8 mouse cellular contexts compared by ENCODE assay signal in genomic region chr9:108049016-108049455, GRCm38 (mm10). TPM values are rescaled to one million over a fixed set of nuclear protein-coding genes. Genes with fewer than 3 reads are reported as not detected.
A peak's percentile ranks its signal among the peaks of the same experiment; 100 is the strongest.
DNase-seq lines count a peak whose midpoint lies in the region; ATAC-seq and TF ChIP-seq lines count a peak whose summit lies in the region.

Gene Gmppb, plus strand, starts transcription at chr9:108049242.

- TF ChIP-seq CTCF in MEL (IDR thresholded peaks at IDR 0.05 in 2 of 3, conservative IDR thresholded peaks at IDR 0.05 in 1 of 3; ENCODE audit: control insufficient read depth in 1 of 3, insufficient read depth in 1 of 3, low read depth in 2 of 3, low read length in 3 of 3, poor library complexity in 1 of 3, severe bottlenecking in 1 of 3) = no peak
- TF ChIP-seq CTCF in cerebellum, adult 2 months (IDR thresholded peaks at IDR 0.05; ENCODE audit: borderline replicate concordance, insufficient read depth, low read depth, low read length) = no peak
- TF ChIP-seq CTCF in forebrain, postnatal 0 days (IDR thresholded peaks at IDR 0.05; ENCODE audit: low read depth) = no peak

- no peak for TF ChIP-seq RAD21 in MEL (IDR thresholded peaks at IDR 0.05; ENCODE audit: low read depth, low read length)

- peak within 1 kb of the TSS; percentile 81 for H3K27ac ChIP-seq in MEL (ENCODE audit: control insufficient read depth, low read depth, low read length)
- H3K27ac ChIP-seq in cerebellum, adult 2 months (ENCODE audit: insufficient read depth, low read length) = peak within 1 kb of the TSS; percentile 63; the same call in 1 of the 2 replicates
- H3K27ac ChIP-seq in forebrain, postnatal 0 days (ENCODE audit: low read depth, low read length) = peak within 1 kb of the TSS; percentile 24; the same call in 1 of the 2 replicates
- peak within 1 kb of the TSS; percentile 62 for H3K27ac ChIP-seq in lung, embryonic 15.5 days

- peak; percentile 98 for ATAC-seq in forebrain, postnatal 0 days
- ATAC-seq in lung, embryonic 15.5 days (ENCODE audit: borderline replicate concordance, extremely low read depth, low FRiP score, low TSS enrichment) = peak; percentile 94

- WGBS in cerebellum, adult 2 months = under 1% methylated on average over 39 of the region's 39 CpGs
- under 1% methylated on average over 37 of the region's 39 CpGs for WGBS in forebrain, postnatal 0 days
- 1% methylated on average over 36 of the region's 39 CpGs for WGBS in lung, embryonic 15.5 days

- peak; percentile 98 for DNase-seq in MEL (ENCODE audit: low read depth, low spot score)
- peak; percentile 94 to 97 for DNase-seq in cerebellum, adult 2 months
- DNase-seq in forebrain, postnatal 0 days = peak; percentile 98
- DNase-seq in heart, postnatal 4 days = peak; percentile 97
- peak; percentile 96 for DNase-seq in layer of hippocampus, adult 8-10 months (ENCODE audit: low spot score in 2 of 2)
- peak; percentile 96 for DNase-seq in ovary, adult 18-20 months (ENCODE audit: low spot score)
- peak; percentile 97 for DNase-seq in thymus, postnatal 0 days (ENCODE audit: low spot score)

- H3K9ac ChIP-seq in MEL (ENCODE audit: control insufficient read depth, low read depth, low read length, poor library complexity, severe bottlenecking) = peak within 1 kb of the TSS; percentile 89
- peak within 1 kb of the TSS; percentile 53 for H3K9ac ChIP-seq in forebrain, postnatal 0 days
- peak within 1 kb of the TSS; percentile 79 for H3K9ac ChIP-seq in lung, embryonic 15.5 days

- H3K9me3 ChIP-seq in MEL (replicated peaks; ENCODE audit: insufficient read depth, low read length) = no peaks in the 10 kb centered on the region
- no peaks in the 10 kb centered on the region for H3K9me3 ChIP-seq in forebrain, postnatal 0 days (ENCODE audit: low read length)
- no peaks in the 10 kb centered on the region for H3K9me3 ChIP-seq in lung, embryonic 15.5 days

- peak within 1 kb of the TSS; percentile 61 for H3K4me2 ChIP-seq in forebrain, postnatal 0 days (ENCODE audit: low read depth)
- peak within 1 kb of the TSS; percentile 88 for H3K4me2 ChIP-seq in lung, embryonic 15.5 days

- peaks cover 10% of the 10 kb centered on the region for H3K79me2 ChIP-seq in MEL (ENCODE audit: control insufficient read depth, insufficient read depth, low read length, poor library complexity)

- TF ChIP-seq EP300 in MEL (IDR thresholded peaks at IDR 0.05; ENCODE audit: low read depth in 1 of 2, low read length in 2 of 2) = no peak

- H3K4me1 ChIP-seq in MEL (ENCODE audit: control insufficient read depth in 1 of 2, insufficient read depth in 2 of 2, low read length in 2 of 2) = peaks cover 2 to 17% of the 10 kb centered on the region in 2 experiments
- peaks cover 7% of the 10 kb centered on the region; the same call in 1 of the 2 replicates for H3K4me1 ChIP-seq in cerebellum, adult 2 months (ENCODE audit: control insufficient read depth, insufficient read depth, low read length)
- H3K4me1 ChIP-seq in forebrain, postnatal 0 days (ENCODE audit: insufficient read depth) = no peaks in the 10 kb centered on the region
- peaks cover 36% of the 10 kb centered on the region for H3K4me1 ChIP-seq in lung, embryonic 15.5 days

- H3K4me3 ChIP-seq in MEL (ENCODE audit: control insufficient read depth in 1 of 2, insufficient read depth in 1 of 2, low read depth in 2 of 2, low read length in 2 of 2) = peak within 1 kb of the TSS; percentile 89 to 98
- peak within 1 kb of the TSS; percentile 98 for H3K4me3 ChIP-seq in cerebellum, adult 2 months (replicated peaks; ENCODE audit: insufficient read depth, low read depth, low read length)
- H3K4me3 ChIP-seq in forebrain, postnatal 0 days (ENCODE audit: low read depth, low read length) = peak within 1 kb of the TSS; percentile 81
- H3K4me3 ChIP-seq in lung, embryonic 15.5 days = peak within 1 kb of the TSS; percentile 70

- H3K27me3 ChIP-seq in MEL (ENCODE audit: control insufficient read depth in 1 of 2, insufficient read depth in 2 of 2, low read length in 2 of 2) = no peaks in the 10 kb centered on the region
- no peaks in the 10 kb centered on the region for H3K27me3 ChIP-seq in cerebellum, adult 2 months (ENCODE audit: control insufficient read depth, insufficient read depth, low read length)
- no peaks in the 10 kb centered on the region for H3K27me3 ChIP-seq in forebrain, postnatal 0 days (ENCODE audit: insufficient read depth, low read length)
- no peaks in the 10 kb centered on the region for H3K27me3 ChIP-seq in lung, embryonic 15.5 days

- TF ChIP-seq POLR2A in MEL (IDR thresholded peaks at IDR 0.05; ENCODE audit: control insufficient read depth in 1 of 2, insufficient read depth in 1 of 2, low read depth in 1 of 2, low read length in 2 of 2, poor library complexity in 1 of 2) = peak; percentile 54 to 76; a peak in 2 of 4 replicates
- peak; percentile 70; the same call in 1 of the 2 replicates for TF ChIP-seq POLR2A in cerebellum, adult 2 months (IDR thresholded peaks at IDR 0.05; ENCODE audit: borderline replicate concordance, insufficient read depth, low read length)

- H3K36me3 ChIP-seq in MEL (ENCODE audit: control insufficient read depth in 1 of 2, insufficient read depth in 2 of 2, low read length in 2 of 2) = peaks cover 0 to 6% of the 10 kb centered on the region in 2 experiments; a peak in 3 of 4 replicates
- peaks cover 52% of the 10 kb centered on the region for H3K36me3 ChIP-seq in forebrain, postnatal 0 days (ENCODE audit: insufficient read depth)
- H3K36me3 ChIP-seq in lung, embryonic 15.5 days = peaks cover 40% of the 10 kb centered on the region

TF ChIP-seq in MEL, 35 proteins besides CTCF, POLR2A, EP300 and RAD21 (continues in another document):
- TF ChIP-seq MYC (IDR thresholded peaks at IDR 0.05; ENCODE audit: low read depth, low read length) = no peak
- TF ChIP-seq MYB (IDR thresholded peaks at IDR 0.05; ENCODE audit: low read depth, low read length) = no peak
- no peak for TF ChIP-seq JUND (IDR thresholded peaks at IDR 0.05; ENCODE audit: low read depth, low read length)
- no peak for TF ChIP-seq E2F4 (IDR thresholded peaks at IDR 0.05; ENCODE audit: borderline replicate concordance, low read depth, low read length)
- no peak for TF ChIP-seq TAL1 (IDR thresholded peaks at IDR 0.05; ENCODE audit: low read length)
- peak; percentile 90 for TF ChIP-seq ELF1 (IDR thresholded peaks at IDR 0.05; ENCODE audit: low read depth, low read length)
- no peak for TF ChIP-seq CHD1 (IDR thresholded peaks at IDR 0.05; ENCODE audit: low read depth, low read length)
- TF ChIP-seq NRF1 (IDR thresholded peaks at IDR 0.05; ENCODE audit: insufficient read depth, low read depth, low read length, poor library complexity, severe bottlenecking) = no peak
- TF ChIP-seq POLR2AphosphoS5 (IDR thresholded peaks at IDR 0.05; ENCODE audit: borderline replicate concordance, low read depth, low read length) = no peak
- TF ChIP-seq UBTF (IDR thresholded peaks at IDR 0.05; ENCODE audit: borderline replicate concordance, insufficient read depth, low read depth, low read length) = no peak
- TF ChIP-seq GATA1 (IDR thresholded peaks at IDR 0.05; ENCODE audit: low read depth, low read length) = no peak
- TF ChIP-seq SMC3 (IDR thresholded peaks at IDR 0.05; ENCODE audit: low read depth, low read length) = no peak
- no peak for TF ChIP-seq ZC3H11A (IDR thresholded peaks at IDR 0.05; ENCODE audit: low read depth, low read length)
- TF ChIP-seq HCFC1 (IDR thresholded peaks at IDR 0.05; ENCODE audit: low read depth, low read length) = peak; percentile 86
- no peak for TF ChIP-seq MEF2A (IDR thresholded peaks at IDR 0.05; ENCODE audit: extremely low read depth, insufficient replicate concordance, low read depth, low read length, poor library complexity, severe bottlenecking)
- TF ChIP-seq SIN3A (IDR thresholded peaks at IDR 0.05; ENCODE audit: low read length) = peak; percentile 96
- TF ChIP-seq MXI1 (IDR thresholded peaks at IDR 0.05; ENCODE audit: low read depth, low read length) = peak; percentile 75
- TF ChIP-seq MAZ (IDR thresholded peaks at IDR 0.05; ENCODE audit: low read depth, low read length) = 0 out of 2 replicates have a peak, but pooled peaks have one; percentile 42
- no peak for TF ChIP-seq USF2 (IDR thresholded peaks at IDR 0.05; ENCODE audit: borderline replicate concordance in 1 of 2, insufficient read depth in 1 of 2, low read depth in 1 of 2, low read length in 2 of 2)
- TF ChIP-seq USF1 (IDR thresholded peaks at IDR 0.05; ENCODE audit: low read depth, low read length) = no peak; the same call in 1 of the 2 replicates
- TF ChIP-seq POLR2AphosphoS2 (IDR thresholded peaks at IDR 0.05; ENCODE audit: low read length) = peak; percentile 45; the same call in 1 of the 2 replicates
- TF ChIP-seq MAFK (IDR thresholded peaks at IDR 0.05; ENCODE audit: borderline replicate concordance, low read depth, low read length) = no peak
- TF ChIP-seq RCOR1 (IDR thresholded peaks at IDR 0.05; ENCODE audit: low read depth, low read length) = no peak
- no peak for TF ChIP-seq CHD2 (IDR thresholded peaks at IDR 0.05; ENCODE audit: low read length)
- TF ChIP-seq NELFE (IDR thresholded peaks at IDR 0.05; ENCODE audit: low read depth, low read length) = peak; percentile 77
- TF ChIP-seq MAX (IDR thresholded peaks at IDR 0.05; ENCODE audit: low read length) = peak; percentile 58
- TF ChIP-seq KAT2A (conservative IDR thresholded peaks at IDR 0.05; ENCODE audit: low read depth, low read length) = no peak; the same call in 1 of the 2 replicates
- 0 out of 2 replicates have a peak, but pooled peaks have one; percentile 70 for TF ChIP-seq ZMIZ1 (IDR thresholded peaks at IDR 0.05; ENCODE audit: low read depth, low read length)
- TF ChIP-seq TCF12 (IDR thresholded peaks at IDR 0.05; ENCODE audit: low read depth, low read length) = no peak
- TF ChIP-seq ZKSCAN1 (IDR thresholded peaks at IDR 0.05; ENCODE audit: low read depth, low read length) = no peak
- peak; percentile 62; the same call in 1 of the 2 replicates for TF ChIP-seq TBP (IDR thresholded peaks at IDR 0.05; ENCODE audit: low read depth, low read length)

RNA-seq across cellular contexts. Expression of gene Gmppb, which starts in this region (rescaled TPM):
- total RNA-seq in MEL (2012; rRNA removed) = 38.1 and 50.4 TPM in 2 replicates
- 10 to 100 TPM in 1 of 2 experiments, not detected in 1; 26.2 TPM for polyA plus RNA-seq in MEL (2012; ENCODE audit: insufficient read depth in 1 of 2, insufficient read length in 2 of 2, low read depth in 1 of 2, low replicate concordance in 2 of 2, missing spikeins in 1 of 2)
- polyA plus RNA-seq in cerebellum, adult 2 months (2012; rRNA removed) = 16.5 and 28.7 TPM in 2 replicates
- 17.5 and 18.6 TPM in 2 replicates for total RNA-seq in forebrain, postnatal 0 days (2014; rRNA removed)
- 15.5 and 16.0 TPM in 2 replicates for polyA plus RNA-seq in forebrain, postnatal 0 days (2015; fragmentation: Nextera tagmentation; extraction: Ambion mirVana)
- 10 to 100 TPM; 14.2 to 17.1 TPM for total RNA-seq in heart, postnatal 4 days (2021)
- 10 to 100 TPM; 17.2 to 21.6 (median 19.2) TPM for total RNA-seq in layer of hippocampus, adult 8-10 months (2022)
- polyA plus RNA-seq in lung, embryonic 15.5 days (2015; fragmentation: Nextera tagmentation; extraction: Ambion mirVana) = 28.6 and 30.9 TPM in 2 replicates
- 29.9 TPM in 2 replicates for polyA plus RNA-seq in thymus, postnatal 0 days (2015; fragmentation: Nextera tagmentation; extraction: Ambion mirVana)

Comparison
In these comparisons a context has a peak if more than half of its experiments do, and no peak if none do; other contexts are left out.
1. Peak in every context shown above with its lines: DNase-seq, ATAC-seq, H3K4me3 ChIP-seq and H3K27ac ChIP-seq.
2. H3K27ac ChIP-seq: peak in every context shown above with its lines; median percentile 81 in MEL; 63 in cerebellum, adult 2 months; 62 in lung, embryonic 15.5 days; 24 in forebrain, postnatal 0 days.